Mouse (Mus musculus): ENCODE measurements at regions not wholly inside any gene's neighbourhood (a gene's known extent, or its start where the extent isn't known, plus 50 kb on each side); places are given as distances from the start of the nearest gene placed in this dataset.
"Not testable (repeated sequence)": the region's sequence is repeated elsewhere in the genome, so short reads cannot be mapped to it uniquely, and the experiment has no call there.

DNA sequence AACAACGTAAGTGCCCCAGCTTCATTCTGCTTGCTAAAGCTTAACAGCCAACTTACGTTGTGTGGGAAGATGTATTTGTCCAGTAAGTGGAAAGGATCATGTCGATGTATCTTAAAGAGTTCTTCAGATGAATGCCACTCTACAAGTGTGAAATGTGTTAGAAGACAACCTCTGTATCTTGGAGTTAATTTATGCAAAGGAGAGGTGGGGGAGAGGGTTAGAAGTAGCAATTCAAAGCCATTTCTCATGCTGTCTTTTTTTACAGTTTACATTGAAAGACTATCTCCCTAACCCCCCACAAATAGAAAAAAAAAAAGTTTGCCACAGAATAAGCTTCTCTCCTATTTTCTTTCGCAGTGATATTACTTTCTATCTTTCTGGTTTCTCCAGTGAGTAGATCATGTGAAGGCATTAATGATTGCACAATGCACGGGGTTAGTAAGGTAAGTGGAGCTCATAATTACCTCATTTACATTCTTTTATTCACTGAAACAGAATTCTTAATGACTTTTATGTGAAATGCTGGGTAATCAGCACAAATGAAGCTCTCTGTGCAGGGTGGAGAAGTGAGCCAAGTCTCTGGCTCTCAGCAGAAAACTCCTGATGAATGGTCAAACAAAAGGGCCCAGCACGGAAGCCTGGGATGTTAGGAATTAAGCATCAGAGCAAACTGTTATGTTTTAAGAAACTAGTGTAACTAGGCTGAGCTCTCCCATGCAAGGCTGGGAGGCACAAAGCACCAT lies 855.8 kb upstream of the Kirrel3 start:
- in situ Hi-C loops (cut with MboI; ENCODE audit: unreplicated experiment in 2 of 2), result no loop called here

DNA sequence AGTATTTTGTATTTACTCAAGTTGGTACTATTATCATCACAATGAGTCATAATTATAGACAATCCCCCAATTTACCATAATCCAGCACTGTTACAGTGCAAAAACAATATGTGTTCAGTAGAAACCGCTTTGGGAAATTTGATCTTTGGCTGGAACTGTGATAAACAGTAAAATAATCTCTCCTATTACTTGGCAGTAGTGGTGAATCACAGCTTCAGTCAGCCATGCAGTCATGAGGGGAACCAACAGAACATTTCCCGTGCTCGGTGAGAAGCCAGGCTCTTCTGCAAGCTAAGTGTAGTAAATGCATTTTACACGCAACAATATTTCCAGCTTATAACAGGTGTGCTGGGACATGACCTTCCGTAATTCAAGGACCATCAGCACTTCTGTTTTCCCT lies 822.7 kb upstream of the Kirrel3 start:
- in situ Hi-C loops (cut with MboI; ENCODE audit: unreplicated experiment in 2 of 2), result no loop called here

DNA sequence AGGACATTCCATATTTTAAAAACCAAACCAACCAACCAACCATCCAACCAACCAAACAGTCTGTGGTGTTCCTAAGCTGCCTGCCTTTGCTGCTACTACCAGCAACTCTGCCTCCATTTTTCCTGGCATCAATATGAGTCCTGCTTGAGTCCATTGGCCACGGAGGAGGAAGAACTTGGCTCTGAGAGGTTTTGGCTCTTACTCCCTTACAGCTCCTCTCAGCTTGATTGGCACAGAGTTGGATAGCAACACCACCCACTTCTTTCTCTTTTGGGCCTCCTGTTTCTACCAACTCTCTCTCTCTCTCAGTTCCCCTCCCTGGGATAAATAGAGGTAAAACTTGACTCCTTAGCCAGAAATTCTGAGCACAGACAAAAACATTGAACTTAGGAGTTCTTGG lies 804.6 kb upstream of the Kirrel3 start:
- in situ Hi-C loops (cut with MboI; ENCODE audit: unreplicated experiment in 2 of 2), result no loop called here

DNA sequence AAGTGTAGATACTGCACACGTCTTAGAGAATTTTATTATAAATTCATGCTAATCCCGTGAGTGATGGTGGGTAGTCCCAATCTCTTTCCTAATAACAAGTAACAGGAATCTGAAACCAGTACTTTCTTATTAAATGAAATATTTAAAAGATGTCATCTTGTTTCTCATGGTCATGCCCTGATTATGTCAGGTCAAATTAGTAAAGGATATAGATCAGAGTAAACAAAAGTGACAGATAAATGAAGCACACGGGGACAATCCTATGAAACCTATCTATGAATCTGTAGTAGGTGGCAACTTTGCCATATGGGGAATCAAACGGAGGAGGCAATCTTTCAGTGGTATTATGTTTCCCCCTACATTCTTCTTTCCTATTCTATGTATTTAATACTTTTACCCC lies 794.0 kb upstream of the Kirrel3 start:
- in situ Hi-C loops (cut with MboI; ENCODE audit: unreplicated experiment in 2 of 2), result no loop called here

DNA sequence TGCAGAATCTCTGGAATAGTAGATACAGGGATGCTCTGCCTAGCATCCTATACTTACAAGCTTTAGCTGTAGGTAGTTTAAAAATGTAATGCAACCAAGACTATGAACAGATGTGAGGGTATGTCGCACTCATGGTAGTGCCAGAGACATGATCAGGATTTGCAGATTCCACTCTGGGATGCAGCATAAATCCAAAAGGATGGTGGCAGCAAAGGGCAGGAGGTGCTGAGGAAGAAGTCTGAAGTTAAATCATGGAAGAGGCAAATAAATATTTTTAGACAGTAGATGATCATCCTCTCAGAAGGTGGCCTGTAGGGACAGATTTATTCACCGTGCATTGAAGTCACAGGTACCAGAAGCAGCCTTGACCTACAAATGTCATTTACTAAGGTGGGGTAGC lies 768.1 kb upstream of the Kirrel3 start:
- in situ Hi-C loops (cut with MboI; ENCODE audit: unreplicated experiment in 2 of 2), result no loop called here

DNA sequence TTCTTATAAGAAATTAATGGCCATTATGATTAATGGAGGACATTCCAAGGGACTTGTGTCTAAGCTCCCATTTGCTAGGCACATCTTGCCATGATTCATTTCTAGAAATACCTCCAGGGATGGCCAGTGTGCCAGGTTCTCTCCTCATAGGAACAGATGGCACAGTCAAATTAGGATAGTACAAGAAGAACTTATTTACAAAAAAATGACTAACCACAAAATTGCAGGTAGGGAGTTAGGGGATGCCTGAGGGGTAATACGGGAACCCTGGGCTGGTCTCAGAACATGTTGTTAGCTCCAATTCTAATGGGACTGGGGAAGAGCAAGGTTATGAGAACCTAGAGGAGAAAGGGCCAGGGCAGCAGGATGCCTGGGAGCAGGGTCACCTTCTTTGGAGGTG lies 760.9 kb upstream of the Kirrel3 start:
- in situ Hi-C loops (cut with MboI; ENCODE audit: unreplicated experiment in 2 of 2), result no loop called here

DNA sequence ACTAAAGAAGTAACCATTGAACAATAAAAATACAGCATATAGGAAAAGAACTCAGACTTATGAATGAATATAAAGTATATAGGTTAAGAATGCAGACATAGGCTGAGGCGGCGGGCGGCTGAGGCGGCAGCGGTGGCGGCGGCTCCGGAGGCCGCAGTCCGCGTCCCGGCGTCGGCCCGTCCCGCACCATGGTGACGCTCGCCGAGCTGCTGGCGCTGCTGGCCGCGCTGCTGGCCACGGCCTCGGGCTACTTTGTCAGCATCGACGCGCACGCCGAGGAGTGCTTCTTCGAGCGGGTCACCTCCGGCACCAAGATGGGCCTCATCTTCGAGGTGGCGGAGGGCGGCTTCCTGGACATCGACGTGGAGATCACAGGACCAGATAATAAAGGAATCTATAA lies 757.6 kb upstream of the Kirrel3 start:
- in situ Hi-C loops (cut with MboI; ENCODE audit: unreplicated experiment in 2 of 2), result not testable (repeated sequence)

DNA sequence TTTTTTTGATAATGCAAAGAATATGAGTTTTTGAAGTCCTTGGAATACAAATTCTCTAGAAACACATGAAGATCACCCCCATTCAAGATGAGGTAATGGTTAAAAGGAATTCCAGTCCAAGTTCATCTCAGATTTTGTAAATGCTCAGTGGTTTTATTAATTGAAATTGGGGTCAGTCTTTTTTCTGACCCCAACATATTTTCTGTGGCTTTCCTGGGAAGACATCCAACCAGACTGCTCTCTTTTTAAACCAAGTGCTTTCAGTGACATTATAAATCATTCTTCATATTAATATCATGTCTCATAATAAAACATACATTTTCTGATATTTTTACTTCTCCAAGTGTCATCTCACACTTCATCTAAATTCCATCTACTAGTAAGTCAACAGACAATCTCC lies 725.0 kb upstream of the Kirrel3 start:
- in situ Hi-C loops (cut with MboI; ENCODE audit: unreplicated experiment in 2 of 2), result no loop called here

DNA sequence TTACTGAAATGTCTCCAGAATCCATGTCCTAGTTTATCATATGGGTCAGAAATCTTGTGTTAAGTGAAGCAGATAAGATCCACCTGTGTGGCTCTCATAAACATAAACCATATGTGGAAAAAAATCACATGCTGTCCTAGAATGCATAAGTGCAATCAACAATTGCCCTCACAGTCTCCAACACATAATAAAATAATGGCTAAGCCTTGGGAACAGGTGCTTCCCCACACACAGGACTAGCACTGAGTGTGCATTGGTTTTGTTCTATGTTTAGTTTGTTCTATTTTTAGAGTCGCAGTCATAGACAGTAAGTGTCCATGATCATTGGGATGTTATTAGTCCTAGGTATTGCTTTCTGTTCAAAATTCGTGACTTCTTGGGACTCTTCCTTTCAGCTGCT lies 719.5 kb upstream of the Kirrel3 start:
- in situ Hi-C loops (cut with MboI; ENCODE audit: unreplicated experiment in 2 of 2), result loop anchor here (5.0 kb wide), 1 partner anchor 509 kb away; no protein-coding TSS in a partner anchor

DNA sequence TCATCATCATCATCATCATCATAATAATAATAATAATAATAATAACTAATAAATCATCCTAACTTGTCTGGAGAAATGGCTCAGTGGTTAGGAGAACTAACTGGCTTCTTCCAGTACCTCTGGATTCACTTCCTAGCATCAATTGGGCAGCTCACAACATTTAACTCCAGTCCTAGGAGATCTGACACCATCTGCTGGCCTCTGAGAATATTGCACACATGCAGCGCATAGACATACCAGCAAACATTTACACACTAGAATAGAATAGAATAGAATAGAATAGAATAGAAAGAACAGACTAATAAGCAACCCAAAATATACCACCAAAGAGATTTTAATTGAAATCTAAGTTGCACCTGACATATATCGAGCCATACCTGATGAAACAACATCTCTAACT lies 715.9 kb upstream of the Kirrel3 start:
- in situ Hi-C loops (cut with MboI; ENCODE audit: unreplicated experiment in 2 of 2), result loop anchor here (5.0 kb wide), 1 partner anchor 513 kb away; no protein-coding TSS in a partner anchor

DNA sequence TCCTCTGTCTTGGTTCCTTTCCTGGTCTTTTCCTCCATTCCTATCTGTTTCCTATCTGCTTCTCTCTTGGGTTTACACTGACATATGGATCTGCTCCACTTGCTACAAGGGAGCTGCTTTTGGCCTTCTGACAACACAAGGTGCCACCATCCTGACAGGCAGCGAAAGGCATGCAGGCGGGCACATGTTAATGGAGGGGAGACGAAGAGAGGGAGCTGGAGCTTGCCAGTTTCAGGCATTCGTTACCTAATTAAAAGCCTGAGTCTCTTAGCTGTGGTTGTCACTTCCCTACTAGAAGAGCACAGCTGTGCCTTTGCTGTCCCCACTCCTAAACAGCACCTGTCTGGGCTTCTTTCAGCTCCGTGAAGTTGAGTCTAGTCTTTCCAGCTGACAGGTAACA lies 711.5 kb upstream of the Kirrel3 start:
- in situ Hi-C loops (cut with MboI; ENCODE audit: unreplicated experiment in 2 of 2), result no loop called here

DNA sequence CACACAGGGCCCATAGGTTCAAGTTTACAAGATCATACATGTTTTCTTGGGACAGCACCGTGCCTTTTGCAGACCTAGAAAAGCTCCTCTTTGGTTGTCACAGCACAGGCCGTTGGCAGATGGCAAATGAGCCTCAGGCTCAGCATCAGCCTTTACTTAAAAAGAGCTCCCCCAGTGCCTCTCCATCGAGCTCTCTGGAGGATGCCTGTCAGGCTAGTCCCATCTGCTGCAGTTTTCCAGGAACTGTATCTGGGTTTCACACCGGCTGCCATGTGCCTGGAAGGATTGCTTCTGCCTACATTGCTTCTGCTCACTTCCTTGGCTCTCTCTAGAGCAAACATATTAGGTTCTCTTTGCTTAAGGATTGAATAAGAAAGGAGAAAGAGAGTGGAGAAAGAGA lies 695.1 kb upstream of the Kirrel3 start:
- in situ Hi-C loops (cut with MboI; ENCODE audit: unreplicated experiment in 2 of 2), result no loop called here

DNA sequence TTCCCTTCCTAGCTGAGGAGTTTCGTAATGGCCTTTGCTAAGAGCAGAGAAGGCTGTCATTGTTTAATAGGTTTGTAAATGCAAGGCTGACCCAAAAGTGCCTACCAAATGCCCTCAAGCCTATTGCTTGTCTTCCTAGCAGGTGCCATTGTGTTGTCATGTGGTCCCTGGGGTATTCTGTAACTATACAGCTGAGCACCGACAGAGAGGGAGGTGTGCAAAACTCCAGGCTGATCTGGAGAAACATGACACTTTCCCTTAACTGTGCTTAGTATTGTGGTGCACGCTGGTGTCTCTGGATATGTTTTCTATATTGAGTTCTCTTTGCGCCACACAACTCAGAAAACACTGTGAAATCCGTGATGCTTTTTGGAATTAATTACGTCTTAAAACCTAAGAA lies 685.4 kb upstream of the Kirrel3 start:
- in situ Hi-C loops (cut with MboI; ENCODE audit: unreplicated experiment in 2 of 2), result no loop called here

DNA sequence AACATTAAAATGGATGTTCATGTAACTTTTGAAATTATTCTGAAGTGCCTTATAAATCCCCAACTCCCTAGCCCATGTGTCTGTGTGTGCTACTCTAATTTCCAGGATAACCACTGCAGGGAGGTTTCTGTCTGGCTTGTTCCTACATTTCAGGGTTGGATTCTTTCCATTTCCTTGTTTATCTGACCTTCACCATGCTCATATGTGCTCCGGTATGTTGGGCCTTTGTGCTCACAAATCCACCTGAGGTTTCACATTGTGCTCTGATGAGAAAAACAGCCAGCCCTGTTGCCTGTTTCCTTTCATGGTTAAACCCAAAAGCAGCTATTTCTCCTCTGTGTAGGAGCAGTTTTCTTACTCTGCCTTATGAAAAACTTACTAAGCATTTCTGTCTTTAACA lies 684.9 kb upstream of the Kirrel3 start:
- in situ Hi-C loops (cut with MboI; ENCODE audit: unreplicated experiment in 2 of 2), result no loop called here

DNA sequence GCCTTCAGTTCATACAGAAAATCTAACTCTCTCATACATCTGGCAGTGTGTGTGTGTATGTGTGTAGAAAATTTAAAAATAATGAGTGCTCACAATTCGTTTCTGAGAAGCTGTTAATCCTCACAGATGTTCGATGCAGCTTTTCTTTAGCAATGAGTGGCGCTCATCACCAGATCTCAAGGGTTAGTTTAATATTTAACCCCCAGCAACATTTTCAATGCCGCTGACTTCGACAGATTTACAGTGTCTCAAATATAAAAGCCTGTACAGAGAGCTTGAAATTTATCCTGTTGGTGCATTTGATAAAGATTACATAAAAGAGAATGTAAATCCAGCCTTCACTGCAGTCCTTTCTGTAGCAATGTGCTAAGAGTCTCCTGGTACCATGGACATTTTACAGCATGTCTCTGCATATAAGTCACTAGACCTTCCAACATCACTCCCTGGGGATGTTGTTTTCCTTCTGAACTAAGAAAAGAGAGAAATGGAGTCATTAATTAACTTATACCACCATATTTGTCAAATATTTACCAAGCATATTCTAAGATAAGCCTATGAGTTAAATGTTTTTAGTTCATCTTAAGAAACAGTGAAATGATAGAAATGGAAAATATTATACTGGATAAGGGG lies 670.8 kb upstream of the Kirrel3 start:
- in situ Hi-C loops (cut with MboI; ENCODE audit: unreplicated experiment in 2 of 2), result no loop called here

DNA sequence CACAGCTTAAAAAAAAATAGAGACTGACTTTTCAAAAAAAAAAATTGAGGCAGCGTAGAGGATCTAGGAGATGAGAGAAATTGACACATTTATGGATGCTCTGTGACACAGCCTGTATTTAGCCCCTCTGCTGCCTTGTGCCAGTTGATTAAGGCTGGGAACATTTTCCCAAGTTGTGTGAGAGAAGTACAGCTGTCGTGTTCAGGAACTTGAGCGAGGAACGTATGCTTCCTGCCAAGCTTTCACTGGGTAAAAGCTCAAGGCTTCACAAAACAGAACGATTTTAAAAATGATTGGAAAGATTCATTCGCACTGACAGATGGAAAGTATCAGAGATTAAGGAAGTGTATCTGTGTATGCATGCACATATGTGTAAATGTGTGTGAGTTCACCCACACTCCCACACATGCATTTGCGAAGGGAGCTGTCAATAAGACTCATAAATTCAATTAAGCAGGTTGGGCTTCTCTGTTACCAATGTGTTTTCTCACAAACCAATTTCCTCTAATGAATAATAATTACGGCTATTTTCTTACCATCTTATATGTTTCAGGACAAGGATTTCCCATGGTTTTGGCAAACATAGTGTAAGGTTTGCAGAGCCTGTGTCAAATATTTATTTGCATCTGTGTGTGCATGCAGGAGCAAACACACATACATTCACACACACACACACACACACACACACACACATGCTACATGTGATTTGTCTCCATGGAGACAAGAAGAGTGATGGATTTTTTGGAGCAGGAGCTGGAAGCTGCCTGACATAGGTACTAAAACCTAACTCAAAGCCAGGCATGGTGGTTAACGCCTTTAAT lies 662.9 kb upstream of the Kirrel3 start:
- in situ Hi-C loops (cut with MboI; ENCODE audit: unreplicated experiment in 2 of 2), result no loop called here

DNA sequence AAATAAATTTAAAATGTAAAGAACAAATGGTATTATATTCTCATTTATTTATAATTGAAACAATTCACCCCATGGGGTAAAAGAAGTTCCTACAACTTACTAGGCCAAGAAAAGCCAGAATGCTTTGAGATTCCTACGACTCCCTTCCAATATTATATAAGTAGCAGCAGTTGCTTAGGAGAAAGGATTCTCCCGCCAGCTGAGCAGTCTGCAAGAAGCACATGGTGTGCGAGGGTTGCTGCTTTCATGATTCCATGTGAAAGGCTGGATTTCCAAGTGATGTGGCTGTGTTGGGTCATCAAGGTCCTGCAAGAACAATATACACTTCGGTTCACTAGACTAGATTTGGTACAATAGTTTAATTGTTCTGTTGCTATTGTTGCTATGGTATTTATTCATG lies 659.6 kb upstream of the Kirrel3 start:
- in situ Hi-C loops (cut with MboI; ENCODE audit: unreplicated experiment in 2 of 2), result no loop called here

DNA sequence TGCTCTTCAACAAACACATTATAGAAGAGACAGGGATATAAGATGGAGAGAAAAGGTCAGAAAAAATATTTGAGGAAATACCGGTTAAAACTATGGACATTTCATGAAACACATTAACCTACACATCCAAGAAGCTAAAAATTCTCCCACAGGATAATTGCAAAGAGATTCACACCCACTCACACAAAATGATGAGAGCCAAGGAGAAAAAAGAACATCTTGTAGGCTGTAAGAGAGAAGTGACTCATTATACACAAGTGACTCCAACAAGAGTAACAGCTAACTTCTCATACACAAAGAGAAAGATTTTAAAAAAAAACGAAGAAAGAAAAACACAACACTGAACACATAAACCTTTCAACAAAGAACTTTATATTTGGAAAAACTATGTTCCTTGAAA lies 658.3 kb upstream of the Kirrel3 start:
- in situ Hi-C loops (cut with MboI; ENCODE audit: unreplicated experiment in 2 of 2), result no loop called here

DNA sequence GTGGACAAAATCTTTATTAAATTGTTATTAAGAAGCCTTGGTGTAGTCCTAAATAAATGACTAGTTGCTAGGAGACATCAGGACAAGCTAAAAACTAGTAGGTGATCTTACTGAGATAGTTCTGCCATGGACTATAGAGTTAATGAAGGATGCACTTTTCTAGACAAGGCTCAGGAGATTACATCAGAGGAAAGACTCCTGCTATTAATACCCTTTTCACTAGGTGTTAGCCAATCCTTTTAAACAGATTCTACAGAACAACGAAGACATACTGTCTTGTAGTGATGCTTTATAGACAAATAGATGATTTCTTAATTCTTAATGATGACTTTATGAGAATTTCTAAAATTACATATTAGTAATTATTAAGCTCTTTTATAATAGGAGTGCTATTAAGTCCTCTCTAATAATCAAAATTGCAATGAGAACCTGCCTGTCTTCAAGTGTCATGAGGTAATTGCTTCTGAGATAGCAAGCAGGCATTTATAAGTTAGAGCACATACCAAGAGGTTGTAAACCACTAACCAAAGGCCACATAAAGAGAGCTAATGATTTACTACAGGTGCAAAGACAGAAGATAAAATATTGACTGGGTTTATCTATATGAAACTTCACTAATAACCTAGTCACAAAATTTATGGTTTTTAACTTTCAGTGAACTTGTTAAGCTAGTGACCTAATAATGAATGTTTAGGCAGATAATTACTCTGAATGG lies 647.9 kb upstream of the Kirrel3 start:
- in situ Hi-C loops (cut with MboI; ENCODE audit: unreplicated experiment in 2 of 2), result no loop called here

DNA sequence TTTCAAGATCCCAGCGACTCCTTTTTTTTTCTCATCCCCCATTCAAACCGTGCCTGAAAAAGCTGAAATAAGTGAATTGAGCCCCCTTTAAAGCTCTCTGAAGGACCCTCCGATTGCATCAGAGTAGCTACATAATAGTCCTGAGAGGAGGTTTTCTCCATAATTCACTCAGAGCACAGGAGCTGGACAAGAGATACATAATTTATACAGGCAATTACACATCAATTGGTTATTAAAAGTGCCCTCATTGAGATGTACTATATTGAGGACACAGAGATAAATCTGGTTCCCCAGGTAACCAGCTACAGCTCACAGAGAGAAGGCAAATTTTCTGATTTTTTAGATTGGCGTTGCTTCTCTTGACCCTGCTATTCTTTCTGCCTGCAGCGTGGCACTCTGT lies 636.1 kb upstream of the Kirrel3 start:
- in situ Hi-C loops (cut with MboI; ENCODE audit: unreplicated experiment in 2 of 2), result no loop called here

DNA sequence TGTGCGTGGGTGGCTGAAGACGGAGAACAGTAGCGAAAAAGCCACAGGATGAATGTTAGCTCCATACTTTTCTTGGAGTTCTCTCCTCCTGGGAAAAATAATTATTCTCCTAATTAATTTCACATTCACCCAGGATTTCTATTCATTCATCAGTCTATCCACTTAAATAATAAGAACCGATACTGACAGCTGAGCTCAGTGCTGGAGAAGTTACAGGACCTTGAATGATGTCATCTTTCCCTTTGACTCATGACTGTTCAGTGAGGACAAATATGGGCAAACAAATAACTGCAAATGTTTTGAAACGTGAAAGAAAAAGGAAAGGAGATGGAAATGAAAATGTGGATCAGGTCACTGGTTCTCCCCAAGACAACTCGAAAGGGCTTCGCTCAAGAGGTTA lies 635.7 kb upstream of the Kirrel3 start:
- in situ Hi-C loops (cut with MboI; ENCODE audit: unreplicated experiment in 2 of 2), result no loop called here
